Mouse (Mus musculus): ENCODE measurements around the gene Clmp. TPM values are rescaled to one million over a fixed set of nuclear protein-coding genes. Genes with fewer than 3 reads are reported as not detected.
A peak's percentile ranks its signal among the peaks of the same experiment; 100 is the strongest.

The Clmp gene
- polyA plus RNA-seq, 1 experiment: 1.2 TPM

- TF ChIP-seq CTCF (IDR thresholded peaks at IDR 0.05; ENCODE audit: control insufficient read depth, insufficient read depth, insufficient replicate concordance, low read depth, low read length) (no peak), POLR2A (IDR thresholded peaks at IDR 0.05; ENCODE audit: control insufficient read depth, low read depth, low read length) (no peak)
- Histone ChIP-seq H3K36me3 (ENCODE audit: control insufficient read depth, insufficient read depth, low read length) (no peaks in the 10 kb centered on the region; the same call in 1 of the 2 replicates), H3K27ac (ENCODE audit: control insufficient read depth, insufficient read depth, low read depth, low read length) (no peak overlapping the region), H3K27me3 (ENCODE audit: control insufficient read depth, insufficient read depth, low read length) (no peaks in the 10 kb centered on the region), H3K4me1 (ENCODE audit: control insufficient read depth, insufficient read depth, low read length) (peaks cover 4% of the 10 kb centered on the region), H3K4me3 (ENCODE audit: control insufficient read depth, low read depth, low read length) (no peak overlapping the region)
Observed at GRCm38 (mm10) chr9:40805263-40805662, 119.5 kb downstream of the Clmp start.

- Histone ChIP-seq H3K27me3 (ENCODE audit: control insufficient read depth, insufficient read depth, low read length) (no peaks in the 10 kb centered on the region), H3K27ac (ENCODE audit: control insufficient read depth, insufficient read depth, low read depth, low read length) (no peak overlapping the region), H3K36me3 (ENCODE audit: control insufficient read depth, insufficient read depth, low read length) (no peaks in the 10 kb centered on the region; the same call in 1 of the 2 replicates), H3K4me1 (ENCODE audit: control insufficient read depth, insufficient read depth, low read length) (peaks cover 2% of the 10 kb centered on the region), H3K4me3 (ENCODE audit: control insufficient read depth, low read depth, low read length) (no peak overlapping the region)
- no peak for TF ChIP-seq POLR2A (IDR thresholded peaks at IDR 0.05; ENCODE audit: control insufficient read depth, low read depth, low read length)
- TF ChIP-seq CTCF (IDR thresholded peaks at IDR 0.05; ENCODE audit: control insufficient read depth, insufficient read depth, insufficient replicate concordance, low read depth, low read length): no peak
Observed at GRCm38 (mm10) chr9:40806440-40807288, 120.9 kb downstream of the Clmp start.

- TF ChIP-seq POLR2A (IDR thresholded peaks at IDR 0.05; ENCODE audit: control insufficient read depth, low read depth, low read length) (no peak), CTCF (IDR thresholded peaks at IDR 0.05; ENCODE audit: control insufficient read depth, insufficient read depth, insufficient replicate concordance, low read depth, low read length) (no peak)
- Histone ChIP-seq H3K27me3 (ENCODE audit: control insufficient read depth, insufficient read depth, low read length) (no peaks in the 10 kb centered on the region), H3K4me1 (ENCODE audit: control insufficient read depth, insufficient read depth, low read length) (no peaks in the 10 kb centered on the region), H3K27ac (ENCODE audit: control insufficient read depth, insufficient read depth, low read depth, low read length) (no peak overlapping the region), H3K4me3 (ENCODE audit: control insufficient read depth, low read depth, low read length) (no peak overlapping the region), H3K36me3 (ENCODE audit: control insufficient read depth, insufficient read depth, low read length) (no peaks in the 10 kb centered on the region; the same call in 1 of the 2 replicates)
Observed at GRCm38 (mm10) chr9:40807289-40807920, 121.6 kb downstream of the Clmp start.

- Histone ChIP-seq H3K27ac (ENCODE audit: control insufficient read depth, insufficient read depth, low read depth, low read length) (no peak overlapping the region), H3K4me1 (ENCODE audit: control insufficient read depth, insufficient read depth, low read length) (no peaks in the 10 kb centered on the region), H3K27me3 (ENCODE audit: control insufficient read depth, insufficient read depth, low read length) (no peaks in the 10 kb centered on the region), H3K36me3 (ENCODE audit: control insufficient read depth, insufficient read depth, low read length) (no peaks in the 10 kb centered on the region; the same call in 1 of the 2 replicates), H3K4me3 (ENCODE audit: control insufficient read depth, low read depth, low read length) (no peak overlapping the region)
- no peak for TF ChIP-seq POLR2A (IDR thresholded peaks at IDR 0.05; ENCODE audit: control insufficient read depth, low read depth, low read length)
- TF ChIP-seq CTCF (IDR thresholded peaks at IDR 0.05; ENCODE audit: control insufficient read depth, insufficient read depth, insufficient replicate concordance, low read depth, low read length): no peak
Observed at GRCm38 (mm10) chr9:40808061-40808906, 122.5 kb downstream of the Clmp start.

GRCm38 (mm10) chr9:40808907-40809280, 123.1 kb downstream of the Clmp start:
- Histone ChIP-seq H3K4me3 (ENCODE audit: control insufficient read depth, low read depth, low read length) (no peak overlapping the region), H3K27ac (ENCODE audit: control insufficient read depth, insufficient read depth, low read depth, low read length) (no peak overlapping the region), H3K27me3 (ENCODE audit: control insufficient read depth, insufficient read depth, low read length) (no peaks in the 10 kb centered on the region), H3K4me1 (ENCODE audit: control insufficient read depth, insufficient read depth, low read length) (no peaks in the 10 kb centered on the region), H3K36me3 (ENCODE audit: control insufficient read depth, insufficient read depth, low read length) (no peaks in the 10 kb centered on the region; the same call in 1 of the 2 replicates)
- TF ChIP-seq CTCF (IDR thresholded peaks at IDR 0.05; ENCODE audit: control insufficient read depth, insufficient read depth, insufficient replicate concordance, low read depth, low read length) (no peak), POLR2A (IDR thresholded peaks at IDR 0.05; ENCODE audit: control insufficient read depth, low read depth, low read length) (no peak)

DNA sequence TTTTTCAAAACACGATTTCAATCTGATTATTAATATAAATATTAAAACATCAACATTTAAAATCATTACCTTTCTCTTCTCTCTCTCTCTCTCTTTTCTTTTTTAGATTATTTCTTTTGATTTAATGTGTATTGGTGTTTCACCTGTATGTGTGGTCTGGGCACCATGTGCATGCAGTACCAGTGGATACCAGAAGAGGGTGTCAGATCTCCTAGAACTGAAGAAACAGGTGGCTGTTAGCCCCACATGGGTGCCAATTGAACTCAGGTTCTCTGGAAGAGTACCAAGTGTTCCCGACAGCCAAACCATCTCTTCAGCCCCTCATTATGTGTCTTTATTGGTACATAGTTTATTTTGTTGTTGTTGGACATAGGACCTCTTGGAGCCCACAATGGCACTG, 126.1 kb downstream of the Clmp start:
- Histone ChIP-seq H3K27me3 (ENCODE audit: control insufficient read depth, insufficient read depth, low read length) (no peaks in the 10 kb centered on the region), H3K36me3 (ENCODE audit: control insufficient read depth, insufficient read depth, low read length) (no peaks in the 10 kb centered on the region), H3K4me3 (ENCODE audit: control insufficient read depth, low read depth, low read length) (no peak overlapping the region), H3K4me1 (ENCODE audit: control insufficient read depth, insufficient read depth, low read length) (no peaks in the 10 kb centered on the region), H3K27ac (ENCODE audit: control insufficient read depth, insufficient read depth, low read depth, low read length) (no peak overlapping the region)
- TF ChIP-seq POLR2A (IDR thresholded peaks at IDR 0.05; ENCODE audit: control insufficient read depth, low read depth, low read length): no peak
- peak; percentile 15; the same call in 1 of the 2 replicates for TF ChIP-seq CTCF (IDR thresholded peaks at IDR 0.05; ENCODE audit: control insufficient read depth, insufficient read depth, insufficient replicate concordance, low read depth, low read length)
